Mouse (Mus musculus) left cerebral cortex, adult 8-10 months (tissue): ENCODE measurements around the gene Hoxa6. TPM values are rescaled to one million over a fixed set of nuclear protein-coding genes. Genes with fewer than 3 reads are reported as not detected.

Experiments
- microRNA-seq, 2 experiments: library from miRNA; unstranded; fragments of <30 nt; microRNA quantifications; one replicate each; pipeline ENCODE4 v1.2.0; 2022
- total RNA-seq, 4 experiments: library from RNA; stranded (reverse); gene quantifications; 2 replicates each; pipeline ENCODE4 v1.2.4; 2022

The Hoxa6 gene
- total RNA-seq, 4 experiments from 2014 or later: not detected

Small RNA genes within 50 kb of the gene (microRNA-seq; reads per million reads assigned to microRNA genes)
- 1.8 to 4.6 reads per million in 2 experiments for gene Mir196b

Other genes with a start within 250 kb of the Hoxa6 start
- gene Skap2, start 196.2 kb downstream of the Hoxa6 start, total RNA-seq: 10 to 100 TPM; 14.0 to 20.9 (median 18.5) TPM
- not detected for gene Hoxa1, start 50.4 kb downstream of the Hoxa6 start, total RNA-seq
- gene Hoxa2, start 43.9 kb downstream of the Hoxa6 start, total RNA-seq: not detected
- not detected for gene 5730596B20Rik, start 31.2 kb downstream of the Hoxa6 start, total RNA-seq
- gene Hoxa4, start 17.0 kb downstream of the Hoxa6 start, total RNA-seq: not detected
- not detected for gene Hoxa5, start 4.1 kb downstream of the Hoxa6 start, total RNA-seq
- gene Hoxa3, start 4.6 kb upstream of the Hoxa6 start, total RNA-seq: not detected
- gene Gm28308, start 4.6 kb upstream of the Hoxa6 start, total RNA-seq: not detected
- not detected for gene Hoxa7, start 13.1 kb upstream of the Hoxa6 start, total RNA-seq
- gene Hoxa9, start 22.4 kb upstream of the Hoxa6 start, total RNA-seq: not detected
- not detected for gene Hoxa10, start 32.1 kb upstream of the Hoxa6 start, total RNA-seq
- gene Hoxa11, start 37.1 kb upstream of the Hoxa6 start, total RNA-seq: not detected
- not detected for gene Hoxa13, start 52.2 kb upstream of the Hoxa6 start, total RNA-seq
- gene Evx1, start 104.8 kb upstream of the Hoxa6 start, total RNA-seq: not detected